In genomic region chr11:4469091-4469490, GRCm38 (mm10) we compare ENCODE assay signal across 24 mouse cellular contexts. TPM values are rescaled to one million over a fixed set of nuclear protein-coding genes. Genes with fewer than 3 reads are reported as not detected.
A peak's percentile ranks its signal among the peaks of the same experiment; 100 is the strongest.
DNase-seq lines count a peak whose midpoint lies in the region; ATAC-seq and TF ChIP-seq lines count a peak whose summit lies in the region.
"Had no signal": no experiment of that assay in that cellular context is flagged by ENCODE, and none has a peak within 500 bp of the region (broad histone marks: within the 10 kb centered on the region; RNA-seq: fewer than 3 reads in every experiment).

No protein-coding gene starts in this region.

- no peak overlapping the region for H3K4me3 ChIP-seq in intestine, postnatal 0 days (ENCODE audit: low read depth, low read length)
- no peak overlapping the region for H3K4me3 ChIP-seq in intestine, embryonic 16.5 days (ENCODE audit: low read length)
- H3K4me3 ChIP-seq in E14TG2a.4 (replicated peaks; ENCODE audit: low read length) (no peak overlapping the region), ES-E14 (ENCODE audit: insufficient read depth in 1 of 2, low read depth in 1 of 2, low read length in 2 of 2, poor library complexity in 1 of 2, severe bottlenecking in 1 of 2) (no peak overlapping the region)
- H3K4me3 ChIP-seq: embryonic facial prominence, embryonic 15.5 days; erythroblast, embryonic 14.5 days; forebrain, embryonic 15.5 days; gastrocnemius, adult 2 months; heart, embryonic 10.5 days; hindbrain, embryonic 12.5 days; intestine, embryonic 15.5 days had no signal

- H3K9ac ChIP-seq in intestine, postnatal 0 days (ENCODE audit: low read depth, low read length), result no peak overlapping the region
- no peak overlapping the region for H3K9ac ChIP-seq in intestine, embryonic 16.5 days (ENCODE audit: low read depth, low read length)
- H3K9ac ChIP-seq in ES-E14 (ENCODE audit: insufficient read depth, low read depth, low read length, poor library complexity, severe bottlenecking), result no peak overlapping the region
- H3K9ac ChIP-seq: embryonic facial prominence, embryonic 15.5 days; forebrain, embryonic 15.5 days; hindbrain, embryonic 12.5 days; intestine, embryonic 15.5 days had no signal

- WGBS in intestine, postnatal 0 days, result 70% methylated on average over 5 of the region's 5 CpGs
- 62% methylated on average over 5 of the region's 5 CpGs for WGBS in intestine, embryonic 16.5 days

- H3K36me3 ChIP-seq in intestine, postnatal 0 days (ENCODE audit: control insufficient read depth, insufficient read depth), result no peaks in the 10 kb centered on the region
- H3K36me3 ChIP-seq in intestine, embryonic 16.5 days (ENCODE audit: control insufficient read depth, insufficient read depth, low read length), result no peaks in the 10 kb centered on the region
- no peaks in the 10 kb centered on the region for H3K36me3 ChIP-seq in E14TG2a.4 (ENCODE audit: insufficient read depth, low read length)
- H3K36me3 ChIP-seq in ES-E14 (ENCODE audit: control insufficient read depth, insufficient read depth, low read length, poor library complexity, severe bottlenecking), result no peaks in the 10 kb centered on the region
- H3K36me3 ChIP-seq: embryonic facial prominence, embryonic 15.5 days; forebrain, embryonic 15.5 days; heart, embryonic 10.5 days; hindbrain, embryonic 12.5 days; intestine, embryonic 15.5 days had no signal

- H3K9me3 ChIP-seq in intestine, postnatal 0 days (ENCODE audit: control insufficient read depth), result no peaks in the 10 kb centered on the region
- no peaks in the 10 kb centered on the region for H3K9me3 ChIP-seq in intestine, embryonic 16.5 days (ENCODE audit: control insufficient read depth, low read length)
- H3K9me3 ChIP-seq in E14TG2a.4 (ENCODE audit: low read length) (no peaks in the 10 kb centered on the region), ES-E14 (ENCODE audit: control insufficient read depth, insufficient read depth, low read depth, low read length) (no peaks in the 10 kb centered on the region)
- H3K9me3 ChIP-seq: embryonic facial prominence, embryonic 15.5 days; forebrain, embryonic 15.5 days; heart, embryonic 10.5 days; hindbrain, embryonic 12.5 days; intestine, embryonic 15.5 days had no signal

- H3K4me2 ChIP-seq in intestine, postnatal 0 days (replicated peaks; ENCODE audit: low read depth), result no peak overlapping the region
- H3K4me2 ChIP-seq in intestine, embryonic 16.5 days (ENCODE audit: low read depth, low read length), result no peak overlapping the region
- H3K4me2 ChIP-seq: embryonic facial prominence, embryonic 15.5 days; forebrain, embryonic 15.5 days; hindbrain, embryonic 12.5 days; intestine, embryonic 15.5 days had no signal

- H3K27ac ChIP-seq in intestine, postnatal 0 days (ENCODE audit: low read depth, low read length), result no peak overlapping the region
- no peak overlapping the region for H3K27ac ChIP-seq in intestine, embryonic 16.5 days (ENCODE audit: low read length)
- H3K27ac ChIP-seq in ES-E14 (ENCODE audit: insufficient read depth, low read depth, low read length, poor library complexity, severe bottlenecking), result no peak overlapping the region
- H3K27ac ChIP-seq: embryonic facial prominence, embryonic 15.5 days; forebrain, embryonic 15.5 days; gastrocnemius, adult 2 months; heart, embryonic 10.5 days; hindbrain, embryonic 12.5 days; intestine, embryonic 15.5 days had no signal

- peak; percentile 13; the same call in 1 of the 2 replicates for TF ChIP-seq CTCF in intestine, postnatal 0 days (IDR thresholded peaks at IDR 0.05; ENCODE audit: low read depth)
- TF ChIP-seq CTCF in E14TG2a.4 (conservative IDR thresholded peaks at IDR 0.05; ENCODE audit: low read length), result 0 out of 2 replicates have a peak, but pooled peaks have one; percentile 19

- in situ Hi-C loops in ES-E14 (cut with MboI; ENCODE audit: low sequenced_read_pairs in 2 of 2, unreplicated experiment in 2 of 2), result no loop called here

- no peaks in the 10 kb centered on the region for H3K27me3 ChIP-seq in intestine, postnatal 0 days (replicated peaks; ENCODE audit: control insufficient read depth, insufficient read depth, low read length)
- no peaks in the 10 kb centered on the region for H3K27me3 ChIP-seq in intestine, embryonic 16.5 days (replicated peaks; ENCODE audit: control insufficient read depth, insufficient read depth, low read length)
- no peaks in the 10 kb centered on the region for H3K27me3 ChIP-seq in E14TG2a.4 (ENCODE audit: insufficient read depth, low read length)
- H3K27me3 ChIP-seq: embryonic facial prominence, embryonic 15.5 days; forebrain, embryonic 15.5 days; hindbrain, embryonic 12.5 days; intestine, embryonic 15.5 days; Patski had no signal

- H3K4me1 ChIP-seq in intestine, postnatal 0 days (replicated peaks; ENCODE audit: control insufficient read depth, insufficient read depth, low read length), result no peaks in the 10 kb centered on the region
- H3K4me1 ChIP-seq in intestine, embryonic 16.5 days (ENCODE audit: control insufficient read depth, insufficient read depth, low read length), result no peaks in the 10 kb centered on the region
- H3K4me1 ChIP-seq in E14TG2a.4 (replicated peaks; ENCODE audit: low read depth, low read length) (peaks cover 76% of the 10 kb centered on the region), ES-E14 (ENCODE audit: control insufficient read depth in 2 of 2, insufficient read depth in 2 of 2, low read length in 2 of 2, poor library complexity in 1 of 2) (peaks cover 14 to 18% of the 10 kb centered on the region in 2 experiments)
- H3K4me1 ChIP-seq: embryonic facial prominence, embryonic 15.5 days; forebrain, embryonic 15.5 days; intestine, embryonic 15.5 days had no signal

- no peak for ATAC-seq in intestine, postnatal 0 days
- ATAC-seq in intestine, embryonic 16.5 days, result no peak
- peak; percentile 27; the same call in 1 of the 2 replicates for ATAC-seq in megakaryocyte-erythroid progenitor cell, adult 5-6 weeks (replicated peaks; ENCODE audit: low FRiP score, low TSS enrichment, poor library complexity, severe bottlenecking)
- ATAC-seq: forebrain, embryonic 15.5 days; intestine, embryonic 15.5 days; Patski had no signal

- peak; percentile 30 for DNase-seq in ES-E14 (ENCODE audit: low read depth, low spot score)
- no peak for DNase-seq in layer of hippocampus, postnatal 14 days (ENCODE audit: low spot score in 2 of 2)
- no peak for DNase-seq in urinary bladder, postnatal 10 days (ENCODE audit: low spot score)
- DNase-seq: adrenal gland, adult 8-10 months; adrenal gland, postnatal 36 days; cerebellum, adult 11 months; cerebellum, adult 8-10 months; cerebellum, postnatal 14 days; embryo, embryonic 11 days; gastrocnemius, adult 2 months; heart, adult 18-20 months; heart, postnatal 10 days; heart, postnatal 4 days had no signal

TF ChIP-seq in ES-E14, 5 proteins besides CTCF, POLR2A, EP300 and RAD21:
- TF ChIP-seq ZNF384 (IDR thresholded peaks at IDR 0.05; ENCODE audit: low read depth, low read length), result no peak
TF ChIP-seq in ES-E14: peak in this region for 0.

RNA-seq across cellular contexts. Expression of gene Hormad2, which starts 28.2 kb away (rescaled TPM):
- 0.21 and 0.25 TPM in 2 replicates for polyA plus RNA-seq in intestine, postnatal 0 days (2015; fragmentation: Nextera tagmentation; extraction: Ambion mirVana)
- 0.22 and 0.35 TPM in 2 replicates for polyA plus RNA-seq in intestine, embryonic 16.5 days (2015; fragmentation: Nextera tagmentation; extraction: Ambion mirVana)
- 11.6 and 12.3 TPM in 2 replicates for total RNA-seq in ES-E14 (2012; rRNA removed)
- not detected in 2 replicates for total RNA-seq in megakaryocyte-erythroid progenitor cell, adult 5-6 weeks (2014; fragmentation: Nextera tagmentation)
- 0.42 and 0.66 TPM in 2 replicates for total RNA-seq in megakaryocyte-erythroid progenitor cell, adult 5-6 weeks (2017)
- total RNA-seq in layer of hippocampus, postnatal 14 days (2021), result not detected
- total RNA-seq: gastrocnemius, adult 2 months; heart, adult 18-20 months; heart, postnatal 10 days had no signal
- polyA plus RNA-seq: erythroblast, embryonic 14.5 days; forebrain, embryonic 15.5 days; Patski had no signal
